Mouse (Mus musculus) kidney, adult 18-20 months (tissue): ENCODE data around the gene Tsen34.
"Not testable (repeated sequence)": the region's sequence is repeated elsewhere in the genome, so short reads cannot be mapped to it uniquely, and the experiment has no call there.

ENCODE experiments used
- DNase-seq: peaks from one replicate; pipeline ENCODE4 v3.0.0; 2021

Gene Tsen34

DNA sequence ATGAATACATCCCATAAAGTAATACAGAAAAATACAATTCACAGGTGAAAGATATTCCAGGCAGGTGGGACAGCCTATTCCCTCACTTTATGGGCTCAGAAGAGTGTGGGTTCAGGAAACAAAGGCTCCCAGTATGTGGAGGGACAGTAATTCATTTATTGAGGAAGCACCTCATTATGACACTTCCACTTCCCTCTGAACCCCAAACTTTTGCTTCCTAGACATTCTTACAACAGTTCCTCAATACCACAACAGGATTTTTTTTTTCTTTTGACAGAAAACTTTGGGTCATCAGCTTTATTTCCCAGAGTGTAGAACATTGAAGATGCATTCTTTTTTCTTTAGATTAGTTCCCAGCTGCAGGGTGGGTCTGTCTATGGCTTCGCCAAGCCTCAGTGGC, 40.0 kb downstream of the Tsen34 start:
- not testable (repeated sequence) for DNase-seq
